Mouse (Mus musculus) midbrain, embryonic 11.5 days (tissue): ENCODE measurements around the gene Bmp2k. TPM values are rescaled to one million over a fixed set of nuclear protein-coding genes. Genes with fewer than 3 reads are reported as not detected.
A peak's percentile ranks its signal among the peaks of the same experiment; 100 is the strongest.

Experiments
- ATAC-seq: fragments of 200-750 bp; cut with Nextera tagmentation; 2 replicates; pipeline ENCODE4 v1.8.0; 2017; ENCODE audit warnings: moderate TSS enrichment, moderate library complexity; ENCODE audit not compliant: low FRiP score
- DNase-seq: peaks from one replicate; pipeline ENCODE4 v3.0.0; 2015; ENCODE audit warnings: low spot score; ENCODE audit errors: missing footprints
- H3K27ac ChIP-seq: fragments of 300-500 bp; sonication (generic); 2 replicates; pipeline ENCODE4 v1.5.1; 2014; ENCODE audit warnings: low read depth, low read length
- H3K27me3 ChIP-seq: fragments of 300-500 bp; sonication (generic); 2 replicates; pipeline ENCODE4 v1.6.1; 2014; ENCODE audit warnings: mild to moderate bottlenecking, low read length, moderate library complexity, mixed read lengths; ENCODE audit not compliant: control insufficient read depth, insufficient read depth
- H3K36me3 ChIP-seq: fragments of 300-500 bp; sonication (generic); 2 replicates; pipeline ENCODE4 v1.6.1; 2014; ENCODE audit warnings: mild to moderate bottlenecking, low read length, moderate library complexity, mixed read lengths; ENCODE audit not compliant: control insufficient read depth, insufficient read depth
- H3K4me1 ChIP-seq: fragments of 300-500 bp; sonication (generic); 2 replicates; pipeline ENCODE4 v1.6.1; 2014; ENCODE audit warnings: low read length; ENCODE audit not compliant: control insufficient read depth, insufficient read depth
- H3K4me2 ChIP-seq: fragments of 300-500 bp; sonication (generic); 2 replicates; pipeline ENCODE4 v1.6.1; 2014; ENCODE audit warnings: mild to moderate bottlenecking, moderate library complexity
- H3K4me3 ChIP-seq: fragments of 300-500 bp; sonication (generic); 2 replicates; pipeline ENCODE4 v1.5.1; 2014; ENCODE audit warnings: low read depth, low read length
- H3K9ac ChIP-seq: fragments of 300-500 bp; sonication (generic); 2 replicates; pipeline ENCODE4 v1.6.1; 2014; ENCODE audit warnings: low read length
- H3K9me3 ChIP-seq: fragments of 300-500 bp; sonication (generic); 2 replicates; pipeline ENCODE4 v1.6.1; 2016; ENCODE audit warnings: low read length; ENCODE audit not compliant: control insufficient read depth
- WGBS: fragments of 180-500 bp; shearing (Covaris S2); extraction: QIAGEN DNeasy Blood & Tissue Kit; methylation state at CpG from one replicate; pipeline ENCODE4 v1.1.7; 2014; 5-methylcytosine and 5-hydroxymethylcytosine counted together
- polyA plus RNA-seq: library from polyadenylated mRNA; unstranded; fragments of >200 nt; fragmentation: Nextera tagmentation; extraction: Ambion mirVana; gene quantifications from 2 replicates; pipeline ENCODE4 v1.2.1, GENCODE M21; 2014

Gene Bmp2k
- polyA plus RNA-seq, 1 experiment from 2014 or later, result 10.5 TPM

GRCm38 (mm10) chr5:96996401-96997309 is 834 bp upstream of the Bmp2k start:
- no peaks in the 10 kb centered on the region for H3K9me3 ChIP-seq
- peak overlapping the region; percentile 72 for H3K9ac ChIP-seq
- DNase-seq, result peak; percentile 98
- no peaks in the 10 kb centered on the region for H3K36me3 ChIP-seq
- H3K4me1 ChIP-seq, result peaks cover 10% of the 10 kb centered on the region
- peak overlapping the region; percentile 71 for H3K27ac ChIP-seq
- no peaks in the 10 kb centered on the region for H3K27me3 ChIP-seq
- peak overlapping the region; percentile 78 for H3K4me3 ChIP-seq
- H3K4me2 ChIP-seq, result peak overlapping the region; percentile 84
- WGBS, result 22% methylated on average over 39 of the region's 39 CpGs
- no peak; the same call in 1 of the 2 replicates for ATAC-seq

GRCm38 (mm10) chr5:96997802-96998565 is 495 bp downstream of the Bmp2k start:
- no peaks in the 10 kb centered on the region for H3K27me3 ChIP-seq
- H3K27ac ChIP-seq, result peak overlapping the region; percentile 71
- peaks cover 10% of the 10 kb centered on the region for H3K4me1 ChIP-seq
- ATAC-seq (peak; percentile 43; the same call in 1 of the 2 replicates), DNase-seq (peak; percentile 92)
- peak overlapping the region; percentile 84 for H3K4me2 ChIP-seq
- H3K4me3 ChIP-seq, result peak overlapping the region; percentile 78
- H3K9ac ChIP-seq, result peak overlapping the region; percentile 72
- no peaks in the 10 kb centered on the region for H3K9me3 ChIP-seq
- no peaks in the 10 kb centered on the region for H3K36me3 ChIP-seq
- under 1% methylated on average over 55 of the region's 75 CpGs for WGBS

GRCm38 (mm10) chr5:96998566-96998907 is 1.0 kb downstream of the Bmp2k start:
- Histone ChIP-seq H3K36me3 (no peaks in the 10 kb centered on the region), H3K27ac (no peak overlapping the region), H3K27me3 (no peaks in the 10 kb centered on the region), H3K9ac (peak overlapping the region; percentile 72), H3K9me3 (no peaks in the 10 kb centered on the region), H3K4me3 (peak overlapping the region; percentile 78), H3K4me2 (peak overlapping the region; percentile 84), H3K4me1 (peaks cover 10% of the 10 kb centered on the region)
- DNase-seq (no peak), ATAC-seq (no peak)
- 22% methylated on average over 6 of the region's 6 CpGs for WGBS

- Histone ChIP-seq H3K27ac (no peak overlapping the region), H3K27me3 (no peaks in the 10 kb centered on the region), H3K9ac (no peak overlapping the region), H3K4me2 (no peak overlapping the region; the same call in 1 of the 2 replicates), H3K4me3 (no peak overlapping the region), H3K4me1 (peaks cover 10% of the 10 kb centered on the region), H3K9me3 (no peaks in the 10 kb centered on the region), H3K36me3 (no peaks in the 10 kb centered on the region)
- no peak for ATAC-seq
- 89% methylated on average over 7 of the region's 7 CpGs for WGBS
- DNase-seq, result no peak
These were observed 2.1 kb downstream of the Bmp2k start for GRCm38 (mm10) chr5:96999601-97000000.

- no peaks in the 10 kb centered on the region for H3K9me3 ChIP-seq
- no peaks in the 10 kb centered on the region for H3K36me3 ChIP-seq
- H3K27ac ChIP-seq, result no peak overlapping the region
- H3K4me3 ChIP-seq, result no peak overlapping the region
- ATAC-seq (no peak), DNase-seq (no peak)
- peaks cover 10% of the 10 kb centered on the region for H3K4me1 ChIP-seq
- 91% methylated on average over 5 of the region's 5 CpGs for WGBS
- no peak overlapping the region for H3K4me2 ChIP-seq
- no peaks in the 10 kb centered on the region for H3K27me3 ChIP-seq
- no peak overlapping the region for H3K9ac ChIP-seq
These were observed 3.0 kb downstream of the Bmp2k start for GRCm38 (mm10) chr5:97000524-97000923.

- H3K36me3 ChIP-seq, result no peaks in the 10 kb centered on the region
- H3K9ac ChIP-seq, result no peak overlapping the region
- H3K4me3 ChIP-seq, result no peak overlapping the region
- peaks cover 10% of the 10 kb centered on the region for H3K4me1 ChIP-seq
- DNase-seq (no peak), ATAC-seq (no peak)
- no peaks in the 10 kb centered on the region for H3K9me3 ChIP-seq
- WGBS, result 90% methylated on average over 10 of the region's 10 CpGs
- no peak overlapping the region for H3K27ac ChIP-seq
- no peaks in the 10 kb centered on the region for H3K27me3 ChIP-seq
- no peak overlapping the region for H3K4me2 ChIP-seq
These were observed 3.7 kb downstream of the Bmp2k start for GRCm38 (mm10) chr5:97001153-97001552.

- Histone ChIP-seq H3K4me2 (no peak overlapping the region), H3K4me3 (no peak overlapping the region), H3K36me3 (no peaks in the 10 kb centered on the region), H3K9me3 (no peaks in the 10 kb centered on the region), H3K27ac (no peak overlapping the region), H3K4me1 (peaks cover 6% of the 10 kb centered on the region), H3K9ac (no peak overlapping the region), H3K27me3 (no peaks in the 10 kb centered on the region)
- no peak for DNase-seq
- no peak for ATAC-seq
- WGBS, result 89% methylated on average over 5 of the region's 5 CpGs
These were observed 4.1 kb downstream of the Bmp2k start for GRCm38 (mm10) chr5:97001571-97001970.

GRCm38 (mm10) chr5:97002336-97002735 is 4.8 kb downstream of the Bmp2k start:
- Histone ChIP-seq H3K9ac (no peak overlapping the region), H3K27ac (no peak overlapping the region), H3K9me3 (no peaks in the 10 kb centered on the region), H3K4me1 (peaks cover 4% of the 10 kb centered on the region; the same call in 1 of the 2 replicates), H3K27me3 (no peaks in the 10 kb centered on the region), H3K36me3 (no peaks in the 10 kb centered on the region), H3K4me3 (no peak overlapping the region), H3K4me2 (no peak overlapping the region)
- DNase-seq (no peak), ATAC-seq (no peak)
- 93% methylated on average over 5 of the region's 5 CpGs for WGBS

GRCm38 (mm10) chr5:97002937-97003336 is 5.4 kb downstream of the Bmp2k start:
- no peak overlapping the region for H3K4me3 ChIP-seq
- H3K27me3 ChIP-seq, result no peaks in the 10 kb centered on the region
- no peak for DNase-seq
- H3K36me3 ChIP-seq, result no peaks in the 10 kb centered on the region
- ATAC-seq, result no peak
- WGBS, result 88% methylated on average over 7 of the region's 7 CpGs
- H3K4me1 ChIP-seq, result peaks cover 4% of the 10 kb centered on the region; the same call in 1 of the 2 replicates
- H3K9me3 ChIP-seq, result no peaks in the 10 kb centered on the region
- H3K4me2 ChIP-seq, result no peak overlapping the region
- H3K9ac ChIP-seq, result no peak overlapping the region
- no peak overlapping the region for H3K27ac ChIP-seq
